Mouse (Mus musculus) thymus, postnatal 10 days (tissue): Measurements from ENCODE around the gene Cdh1.

ENCODE experiments used
- DNase-seq, 2 experiments: peaks; one replicate each; pipeline ENCODE4 v3.0.0; 2021; ENCODE audit warnings: low spot score in 2 of 2

The Cdh1 gene

DNA sequence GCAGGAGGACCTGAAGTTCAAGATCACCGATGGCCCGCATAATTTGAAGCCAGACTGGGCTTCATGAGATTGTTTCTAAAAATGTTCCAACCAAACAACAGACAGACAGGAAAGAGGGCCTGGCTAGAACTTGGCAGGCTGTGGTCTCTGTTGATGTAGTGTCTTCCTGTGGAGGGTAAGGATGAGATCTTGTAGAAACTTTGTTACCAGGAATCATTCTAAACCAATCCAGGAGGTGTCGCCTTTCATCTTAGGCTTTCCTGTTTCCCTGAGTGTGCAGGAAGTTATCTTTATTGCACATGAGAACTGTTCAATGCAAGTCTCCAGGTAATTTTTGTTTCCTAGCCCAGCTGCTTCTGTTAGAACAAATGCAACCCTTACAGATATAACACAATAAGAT is 48.8 kb downstream of the Cdh1 start:
- DNase-seq = no peak

DNA sequence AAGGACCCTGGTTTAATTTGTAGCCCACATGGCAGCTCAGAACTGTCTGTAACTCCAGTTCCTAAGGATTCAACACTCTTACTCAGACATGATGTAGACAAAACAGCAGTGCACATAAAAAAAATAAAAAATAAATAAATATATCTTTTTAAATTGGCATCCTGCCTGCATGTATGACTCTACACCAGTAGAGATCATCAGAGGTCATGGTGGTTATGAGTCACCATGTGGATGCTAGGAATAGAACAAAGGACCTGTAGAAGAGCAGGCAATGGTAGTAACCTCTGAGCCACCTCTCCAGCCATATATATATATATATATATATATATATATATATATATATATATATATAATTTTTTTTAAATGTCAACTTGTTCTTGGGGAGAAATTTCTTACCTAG is 52.9 kb downstream of the Cdh1 start:
- no peak for DNase-seq

DNA sequence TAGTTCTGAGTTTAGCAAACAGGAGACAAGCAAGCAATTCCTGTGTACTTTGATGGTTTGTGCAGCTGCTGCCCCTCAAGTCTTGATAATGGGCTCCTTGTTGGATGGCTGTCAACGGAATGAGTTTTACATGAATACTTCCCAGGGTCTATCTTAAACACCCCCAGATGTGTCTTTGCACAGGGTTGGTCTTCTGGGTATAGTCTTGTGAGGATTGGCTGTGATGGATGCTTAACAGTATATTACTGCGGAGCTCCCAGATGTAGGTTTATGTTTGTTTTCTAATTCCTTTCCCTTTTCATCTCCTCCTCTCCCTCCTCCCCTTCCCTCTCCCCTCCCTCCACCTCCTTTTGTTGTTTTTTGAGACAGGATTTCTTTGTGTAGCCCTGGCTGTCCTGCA is 69.6 kb downstream of the Cdh1 start:
- DNase-seq = no peak

DNA sequence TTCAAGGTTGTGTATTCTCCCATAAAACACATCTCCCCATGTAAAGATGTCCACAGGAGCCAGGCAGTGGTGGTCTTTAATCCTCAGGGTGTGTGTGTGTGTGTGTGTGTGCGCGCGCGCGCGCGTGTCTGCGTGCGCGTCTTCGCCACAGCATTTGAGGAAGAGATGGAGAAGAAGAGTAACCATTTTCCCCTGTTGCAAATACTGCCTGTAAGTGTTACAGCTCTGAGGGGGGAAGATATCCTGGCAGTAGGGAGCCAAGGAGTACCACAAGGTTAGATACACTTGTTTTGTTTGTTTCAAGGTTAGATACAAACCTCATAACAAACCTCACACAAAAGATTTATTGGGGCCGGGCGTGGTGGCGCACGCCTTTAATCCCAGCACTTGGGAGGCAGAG is 71.2 kb downstream of the Cdh1 start:
- no peak for DNase-seq

DNA sequence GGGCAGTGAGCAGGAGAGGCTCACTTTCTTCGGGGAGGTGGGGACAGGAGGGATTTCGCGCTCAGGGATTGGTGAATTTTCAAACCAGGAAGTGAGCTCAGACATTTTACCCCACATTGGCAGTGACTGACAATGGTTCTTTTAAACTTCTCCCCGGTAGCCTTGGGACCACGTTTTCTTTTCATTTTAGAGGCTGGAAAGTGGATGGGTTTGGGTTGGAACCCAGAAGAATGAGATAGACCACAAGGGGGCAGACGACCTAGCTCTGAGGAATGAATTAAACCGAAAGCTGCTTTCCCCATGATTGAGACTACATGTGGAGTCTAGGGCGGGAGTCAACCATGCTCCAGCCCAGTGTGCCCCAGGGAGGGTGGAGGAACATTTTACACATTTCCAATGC is 71.7 kb downstream of the Cdh1 start:
- DNase-seq = no peak

DNA sequence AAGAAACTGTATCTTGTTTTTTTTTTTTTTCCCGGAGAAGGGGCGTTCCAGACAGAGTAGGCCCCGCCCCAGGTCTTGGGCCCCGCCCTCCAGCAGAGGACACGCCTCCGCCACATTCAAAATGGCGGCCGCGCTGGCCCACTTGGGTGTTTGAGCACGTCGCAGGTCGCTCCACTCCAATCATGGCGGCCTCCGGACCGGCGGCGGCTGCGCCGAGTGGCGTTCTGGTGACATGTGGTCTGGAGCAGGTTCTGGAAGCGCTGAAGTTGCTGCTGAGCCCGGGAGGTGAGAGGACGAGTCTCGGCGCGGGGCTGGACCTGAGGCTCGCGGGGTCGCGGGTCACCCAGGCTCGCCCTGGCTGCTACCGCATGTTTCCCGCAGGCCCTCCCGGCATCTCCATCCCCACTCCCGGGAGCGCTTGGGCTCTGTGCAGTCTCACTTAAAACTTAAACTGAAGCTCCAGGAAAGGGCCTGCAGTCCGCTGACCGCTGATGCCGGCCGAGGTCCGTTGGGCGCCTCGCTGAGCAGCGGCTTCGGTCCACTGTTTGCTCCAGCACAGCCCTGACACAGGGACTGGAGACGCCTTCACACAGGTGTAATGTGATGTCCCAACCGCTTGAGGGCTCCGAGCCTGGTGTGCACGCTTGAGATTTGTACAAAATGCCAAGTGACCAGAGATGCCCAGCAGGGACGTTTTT is 80.0 kb downstream of the Cdh1 start, which contains the start of gene Tango6:
TSS of gene Tango6 (plus strand) at position 98 of the 698 bp plus-strand sequence.
- DNase-seq = peak; percentile 82 to 92

DNA sequence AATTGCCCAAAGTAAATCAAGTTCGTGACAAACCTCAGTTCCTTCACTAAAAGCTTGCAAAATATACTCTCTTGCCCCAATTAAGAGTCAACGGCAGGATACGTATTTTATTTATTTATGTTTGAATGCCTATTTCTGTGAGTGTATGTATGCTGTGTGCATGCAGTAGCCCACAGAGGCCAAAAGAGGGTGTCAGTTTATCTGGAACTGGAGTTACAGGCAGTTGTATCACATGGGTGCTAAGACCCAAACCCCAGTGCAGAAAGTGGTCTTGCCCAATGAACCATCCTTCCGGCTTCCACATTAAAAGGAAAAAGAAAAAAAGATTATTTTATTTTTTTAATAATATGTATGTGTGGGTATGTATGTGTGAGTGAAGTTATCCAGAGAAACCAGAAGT is 81.2 kb downstream of the Cdh1 start:
- no peak for DNase-seq

DNA sequence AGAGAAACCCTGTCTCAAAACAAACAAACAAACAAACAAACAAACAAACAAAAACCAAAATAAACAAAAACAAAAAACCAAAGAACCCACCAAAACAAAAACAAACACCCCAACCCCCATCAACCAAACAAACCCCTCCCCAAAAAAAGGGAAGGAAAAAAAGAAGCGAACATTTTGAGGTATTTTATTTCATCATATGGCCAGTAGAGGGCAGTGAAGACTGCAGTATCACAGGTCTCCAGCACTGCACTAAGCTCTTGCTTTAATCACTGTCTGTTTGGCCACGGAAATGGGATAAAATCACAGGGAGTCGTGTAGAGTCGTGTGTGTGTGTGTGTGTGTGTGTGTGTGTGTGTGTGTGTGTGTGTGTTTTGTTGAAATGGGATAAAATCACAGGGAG is 84.3 kb downstream of the Cdh1 start:
- peak in 1 of 2 experiments; percentile 43 for DNase-seq

DNA sequence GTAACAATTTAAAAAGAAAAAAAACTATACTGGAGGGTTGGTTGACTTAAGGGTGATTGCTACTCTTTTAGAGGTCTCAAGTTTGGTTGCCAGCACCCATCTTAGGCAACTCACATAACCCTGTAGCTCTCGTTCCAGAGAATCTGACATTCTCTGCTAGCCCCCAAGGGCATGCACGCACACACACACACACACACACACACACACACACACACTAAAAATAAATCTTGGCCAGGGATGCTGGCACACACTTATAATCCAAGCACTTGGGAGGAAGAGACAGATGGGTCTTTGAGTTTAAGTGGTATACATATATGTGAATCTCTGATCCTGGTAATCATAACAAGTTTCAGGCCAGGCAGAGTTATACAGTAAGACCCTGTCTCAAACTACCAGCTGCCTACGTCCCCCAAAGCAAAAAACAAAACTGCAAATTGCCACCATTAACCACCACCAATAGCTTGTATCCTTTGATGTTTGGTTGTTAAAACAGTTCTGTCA is 94.6 kb downstream of the Cdh1 start:
- no peak for DNase-seq

DNA sequence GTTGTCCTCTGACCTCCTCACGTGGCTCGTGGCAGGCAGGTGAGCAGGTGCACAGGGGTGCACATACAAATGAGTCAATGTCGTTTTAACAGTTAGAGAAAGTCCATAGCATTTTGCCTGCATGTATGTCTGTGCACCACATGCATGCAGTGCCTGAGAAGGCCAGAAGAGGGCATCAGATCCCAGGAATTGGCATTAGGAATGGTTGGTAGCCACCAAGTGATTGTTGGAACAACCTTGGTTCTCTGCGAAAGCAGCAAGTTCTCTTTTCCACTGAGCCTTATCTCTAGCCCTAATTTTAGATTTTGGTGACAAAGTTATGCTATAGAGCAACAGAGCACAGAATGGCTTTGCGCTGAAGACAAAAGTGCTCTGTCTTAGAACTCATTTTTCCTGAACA is 96.4 kb downstream of the Cdh1 start:
- peak; percentile 23 to 59 for DNase-seq

DNA sequence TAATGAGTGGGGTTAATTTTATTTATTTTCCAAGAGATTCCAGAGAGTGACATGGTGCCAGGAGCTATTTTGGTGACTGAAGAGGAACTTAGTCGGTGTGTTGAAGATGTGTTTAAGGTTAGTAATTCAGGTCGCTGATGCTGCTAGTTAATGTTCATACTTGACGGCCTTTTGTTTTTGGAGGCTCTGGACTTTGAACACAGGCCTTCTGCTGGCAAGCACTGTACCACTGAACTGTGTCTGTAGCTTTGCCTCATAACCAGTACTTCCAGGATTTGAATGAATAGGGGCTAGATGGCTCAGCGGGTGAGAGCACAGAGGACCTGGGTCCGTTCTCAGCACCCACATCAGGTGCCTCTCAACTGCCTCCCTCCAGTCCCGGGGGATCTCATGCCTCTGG is 97.0 kb downstream of the Cdh1 start:
- no peak for DNase-seq

DNA sequence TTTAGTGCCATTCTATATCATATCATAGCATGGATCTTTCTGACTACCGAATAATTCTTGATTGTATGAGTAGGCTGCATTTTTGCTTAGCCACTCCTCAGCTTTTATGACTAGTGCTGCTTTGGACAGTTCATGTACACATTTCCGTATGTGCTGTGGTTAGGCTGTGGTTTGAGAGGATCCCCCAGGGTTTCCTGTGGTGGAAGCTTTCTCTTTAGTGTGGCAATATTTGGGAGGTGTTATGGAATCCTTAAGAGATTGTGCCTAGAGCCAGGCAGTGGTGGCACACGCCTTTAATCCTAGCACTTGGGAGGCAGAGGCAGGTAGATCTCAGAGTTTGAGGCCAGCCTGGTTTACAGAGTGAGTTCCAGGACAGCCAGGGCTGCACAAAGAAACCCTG is 98.2 kb downstream of the Cdh1 start:
- DNase-seq = no peak

DNA sequence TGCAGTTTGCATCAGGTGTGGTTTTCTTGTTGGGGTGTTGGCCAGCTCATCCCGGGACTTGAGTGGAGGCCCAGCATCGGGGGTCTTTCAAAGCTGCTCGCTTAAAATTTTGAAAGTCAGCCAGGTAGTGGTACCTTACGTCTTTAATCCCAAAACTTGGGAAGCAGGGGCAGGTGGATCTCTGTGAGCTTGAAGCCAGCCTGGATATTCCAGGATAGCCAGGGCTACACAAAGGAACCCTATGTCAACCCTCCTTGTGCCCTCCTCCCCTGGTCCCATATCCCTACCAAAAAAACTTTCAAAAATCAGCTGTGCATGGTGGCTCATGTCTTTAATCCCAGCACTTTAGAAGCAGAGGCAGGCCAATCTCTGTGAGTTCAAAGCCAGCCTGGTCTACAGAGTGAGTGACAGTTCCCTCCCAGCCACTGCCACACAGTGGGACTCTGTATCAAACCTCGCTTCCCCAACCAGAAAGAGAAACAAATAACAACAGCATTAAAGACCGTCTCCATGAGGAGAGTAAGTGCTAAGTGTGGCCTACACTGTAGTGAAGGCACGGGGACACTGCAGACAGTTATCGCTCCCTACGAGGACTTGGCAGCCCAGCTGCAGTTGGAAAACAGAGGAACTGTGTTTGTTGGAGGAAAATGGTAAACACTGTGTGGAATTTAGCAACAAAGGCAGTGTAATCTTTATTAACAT is 101.2 kb downstream of the Cdh1 start:
- no peak for DNase-seq

DNA sequence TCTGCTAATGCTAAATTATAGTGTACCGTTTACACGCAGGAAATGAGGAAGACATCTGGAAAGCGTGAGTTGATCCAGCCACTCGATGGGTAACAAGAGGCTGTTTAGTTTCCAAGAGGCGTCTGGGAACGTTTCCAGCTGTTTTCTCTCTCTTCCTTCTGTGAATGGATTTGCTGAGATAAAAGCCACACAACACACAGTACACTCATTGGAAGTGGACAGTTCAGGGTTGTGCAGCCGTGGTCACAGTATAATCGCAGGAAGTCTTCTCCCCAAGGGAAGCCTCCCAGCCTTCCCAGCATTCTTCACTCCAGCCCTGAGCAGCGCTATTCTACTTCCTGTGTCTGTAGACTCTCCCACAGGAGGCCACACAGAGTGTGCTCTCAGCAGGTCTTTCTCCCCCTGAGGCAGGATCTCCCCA is 101.8 kb downstream of the Cdh1 start:
- no peak for DNase-seq

DNA sequence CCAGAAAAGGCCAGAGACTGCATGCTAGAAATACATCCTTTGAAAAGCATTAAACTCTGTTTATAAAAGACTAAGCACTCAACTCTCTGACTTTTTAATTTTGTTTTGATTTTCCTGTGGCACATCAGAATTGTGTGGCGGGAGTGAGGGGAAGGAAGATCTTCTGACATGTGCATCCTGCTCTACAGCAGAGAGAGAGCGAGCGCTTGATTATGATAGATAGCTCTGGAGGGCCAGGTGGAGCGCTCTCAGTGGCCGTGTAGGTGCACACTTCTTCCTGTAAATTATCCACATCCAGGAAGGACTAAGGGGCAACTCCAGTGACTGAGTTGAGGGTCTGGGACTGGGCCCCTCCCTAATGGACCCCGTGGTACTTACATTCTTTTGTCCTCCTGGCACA is 103.0 kb downstream of the Cdh1 start:
- DNase-seq = no peak

DNA sequence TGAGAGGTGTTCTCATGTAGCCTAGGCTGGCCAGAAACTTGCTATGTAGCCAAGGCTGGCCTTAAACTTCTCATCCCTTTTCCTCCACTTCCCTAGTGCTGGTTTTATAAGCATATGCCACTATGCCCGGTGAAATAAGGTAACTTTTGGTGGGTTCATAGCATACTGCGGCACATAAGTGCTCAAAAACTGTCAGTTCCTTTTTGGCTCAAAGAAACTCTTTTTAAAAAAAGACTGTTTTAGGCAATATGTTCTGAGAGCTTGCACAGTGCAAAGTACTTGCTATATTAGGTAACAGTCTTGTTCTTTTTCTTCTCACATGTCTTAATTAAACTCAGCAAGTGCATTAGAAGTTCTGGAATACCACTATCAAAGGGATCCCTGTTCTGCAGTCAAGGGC is 106.9 kb downstream of the Cdh1 start:
- DNase-seq = no peak

DNA sequence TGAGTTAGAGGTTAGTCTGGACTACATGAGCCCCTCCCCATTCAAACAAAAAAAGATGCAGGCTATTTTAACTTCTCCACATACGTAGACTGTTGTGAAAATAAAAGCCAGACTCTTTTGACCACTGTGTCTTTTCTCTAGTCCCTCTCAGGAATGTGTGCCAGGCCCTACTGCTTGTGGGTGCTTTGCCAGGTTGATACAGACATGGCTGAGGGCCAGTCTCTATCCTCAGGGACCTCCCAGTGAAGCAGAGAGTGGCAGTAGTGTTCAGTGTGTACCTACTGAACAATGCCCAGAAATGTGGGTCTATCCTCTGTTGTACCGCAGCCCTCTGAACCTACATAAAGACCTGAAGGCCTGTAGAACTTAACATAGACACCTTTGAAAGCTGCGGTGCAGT is 109.3 kb downstream of the Cdh1 start:
- no peak for DNase-seq

DNA sequence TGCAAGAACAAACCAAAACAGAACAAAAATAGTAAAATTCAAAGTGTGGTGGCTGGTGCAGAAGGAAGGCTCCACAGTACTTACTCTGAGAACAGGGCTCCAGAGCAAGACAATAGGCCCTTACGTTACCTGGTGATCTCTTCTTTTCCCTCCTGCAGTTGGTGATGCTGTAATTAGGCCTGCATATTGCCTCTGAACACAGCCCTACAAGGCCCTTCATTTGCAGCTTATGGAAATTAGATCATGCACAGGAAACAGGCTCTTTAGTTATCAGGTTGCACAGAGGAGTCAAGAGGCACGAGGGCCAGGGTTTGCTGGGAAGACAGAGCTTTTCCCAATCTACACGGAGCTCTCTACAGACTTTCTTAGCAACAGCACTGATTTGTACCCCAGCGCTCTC is 111.1 kb downstream of the Cdh1 start:
- DNase-seq = no peak

DNA sequence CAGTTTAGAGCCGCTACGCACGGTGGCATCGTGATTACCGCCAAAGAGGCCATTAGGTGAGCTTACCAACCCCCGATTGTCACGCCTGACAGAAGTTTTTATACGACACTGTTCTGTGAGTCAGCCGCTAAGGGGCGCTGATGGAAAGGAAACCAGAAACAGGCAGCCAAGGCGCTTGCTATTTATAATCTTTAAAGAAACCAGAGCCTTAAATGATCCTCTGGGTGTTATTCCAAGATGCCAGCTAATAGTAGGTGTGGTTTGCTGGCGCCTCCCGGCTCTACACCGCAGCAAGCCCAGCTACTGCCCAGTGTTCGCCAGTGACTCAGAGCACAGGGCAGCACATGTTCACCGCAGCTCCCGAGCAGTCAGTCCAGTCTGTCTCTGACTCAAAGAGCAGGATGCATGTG is 114.9 kb downstream of the Cdh1 start:
- DNase-seq = peak; percentile 24 to 69
